Mouse (Mus musculus): Measurements from ENCODE around the gene Vav3. TPM values are rescaled to one million over a fixed set of nuclear protein-coding genes. Genes with fewer than 3 reads are reported as not detected.

Gene Vav3
- polyA plus RNA-seq, 1 experiment from 2014 or later = 9.7 TPM

DNA sequence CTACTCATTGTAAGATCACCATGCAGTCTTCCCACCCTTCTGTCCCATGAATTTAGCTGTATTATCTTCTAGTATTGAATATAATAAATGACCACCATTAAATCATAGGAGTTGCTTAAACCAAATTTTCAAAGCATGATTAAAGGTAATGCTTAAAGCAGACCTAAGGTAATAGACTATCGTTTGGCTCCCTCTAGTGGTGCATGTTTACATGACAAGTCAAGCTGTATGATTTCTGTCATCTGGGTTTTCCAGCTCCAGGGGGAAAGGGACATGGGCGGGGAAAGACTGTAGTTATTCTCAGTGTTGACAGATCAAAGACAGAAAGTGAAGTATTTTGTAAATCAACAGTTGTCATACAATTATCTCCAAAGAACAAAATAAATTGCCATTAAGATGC lies 151.1 kb downstream of the Vav3 start:
- Histone ChIP-seq H3K9ac (no peak overlapping the region), H3K27ac (ENCODE audit: low read depth) (no peak overlapping the region), H3K27me3 (ENCODE audit: insufficient read depth, low read length) (no peaks in the 10 kb centered on the region), H3K4me1 (ENCODE audit: insufficient read depth) (no peaks in the 10 kb centered on the region), H3K9me3 (ENCODE audit: low read depth, low read length) (no peaks in the 10 kb centered on the region), H3K4me2 (no peak overlapping the region), H3K36me3 (ENCODE audit: insufficient read depth) (no peaks in the 10 kb centered on the region), H3K4me3 (ENCODE audit: low read depth, low read length) (no peak overlapping the region)
- ATAC-seq (ENCODE audit: insufficient read depth) (peak; percentile 76; the same call in 1 of the 2 replicates), DNase-seq (peak; percentile 97)
- TF ChIP-seq CTCF (IDR thresholded peaks at IDR 0.05; ENCODE audit: low read depth) = peak; percentile 85
- 0% methylated on average over 2 of the region's 2 CpGs for WGBS

DNA sequence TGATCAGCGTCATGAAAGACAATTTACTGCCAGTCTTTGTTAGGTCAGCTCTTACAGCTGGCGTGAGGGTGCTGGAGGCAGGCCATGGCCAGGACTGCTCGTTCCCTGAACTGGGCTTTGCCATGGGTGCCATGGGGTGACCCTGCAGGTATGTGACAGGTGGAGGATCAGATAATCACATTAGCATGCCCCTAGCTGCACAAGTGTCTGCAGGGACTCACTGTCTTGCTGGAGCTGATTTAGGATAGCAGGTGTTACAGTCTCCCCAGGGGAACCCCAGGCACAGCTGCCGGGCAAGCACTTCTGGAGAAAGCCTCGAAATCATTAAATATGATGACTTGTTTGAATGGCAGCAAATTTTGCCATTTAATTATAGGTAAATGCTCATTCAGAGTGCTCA lies 156.0 kb downstream of the Vav3 start:
- ATAC-seq (ENCODE audit: insufficient read depth) = no peak
- Histone ChIP-seq H3K27ac (ENCODE audit: low read depth) (no peak overlapping the region), H3K4me2 (no peak overlapping the region), H3K4me3 (ENCODE audit: low read depth, low read length) (no peak overlapping the region), H3K27me3 (ENCODE audit: insufficient read depth, low read length) (no peaks in the 10 kb centered on the region), H3K4me1 (ENCODE audit: insufficient read depth) (no peaks in the 10 kb centered on the region), H3K9me3 (ENCODE audit: low read depth, low read length) (no peaks in the 10 kb centered on the region), H3K9ac (no peak overlapping the region), H3K36me3 (ENCODE audit: insufficient read depth) (no peaks in the 10 kb centered on the region)
- no peak for DNase-seq
- no peak for TF ChIP-seq CTCF (IDR thresholded peaks at IDR 0.05; ENCODE audit: low read depth)
- 75% methylated on average over 5 of the region's 5 CpGs for WGBS

DNA sequence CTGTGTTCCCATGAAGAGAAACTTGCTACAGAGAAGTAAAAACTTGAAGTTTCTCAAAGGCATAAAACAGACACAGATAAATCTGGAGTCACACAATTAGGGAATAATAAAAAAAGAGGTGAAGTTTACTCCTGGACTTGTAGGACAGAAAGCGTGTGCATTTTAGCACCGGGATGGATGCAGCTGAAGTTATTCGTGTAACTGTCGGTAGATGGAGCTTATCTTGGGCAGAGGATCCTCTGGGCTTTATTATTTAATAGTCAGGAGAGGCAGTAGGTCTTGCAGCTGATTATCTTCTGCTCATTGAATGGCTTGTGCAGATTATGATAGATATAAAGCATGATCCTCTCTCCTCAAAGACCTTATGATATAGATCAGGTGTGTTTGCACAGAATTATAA lies 156.6 kb downstream of the Vav3 start:
- WGBS = 61% methylated on average over 4 of the region's 4 CpGs
- 0 out of 2 replicates have a peak, but pooled peaks have one; percentile 8 for TF ChIP-seq CTCF (IDR thresholded peaks at IDR 0.05; ENCODE audit: low read depth)

DNA sequence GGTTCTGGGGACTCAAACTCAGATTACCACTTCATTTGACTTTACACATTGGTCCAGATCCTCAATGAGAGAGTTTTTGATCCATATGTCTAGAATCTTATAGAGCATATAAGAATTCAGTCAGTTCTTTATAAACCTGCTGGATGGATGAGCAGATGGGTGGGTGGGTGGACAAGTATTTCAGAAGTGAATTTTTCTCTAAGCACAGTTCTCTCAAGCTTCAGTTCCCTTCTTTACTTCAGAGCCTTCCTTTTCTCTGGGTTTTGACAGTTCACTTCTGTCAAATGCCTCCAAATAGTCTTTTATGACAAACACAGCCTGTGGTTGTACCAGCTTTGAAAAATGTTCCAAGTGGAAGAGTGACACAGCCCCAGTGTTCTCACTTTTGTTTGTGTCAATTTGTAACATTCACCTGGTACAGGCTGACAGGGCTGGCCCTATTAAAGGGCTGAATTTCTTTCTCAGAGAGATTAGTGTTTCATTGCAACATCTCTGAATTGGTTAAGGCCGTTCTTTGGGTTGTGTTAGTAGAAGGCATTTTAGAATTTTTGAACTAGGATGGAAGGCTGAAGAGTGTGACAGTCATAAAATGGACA lies 159.5 kb downstream of the Vav3 start:
- Histone ChIP-seq H3K9ac (no peak overlapping the region), H3K4me2 (no peak overlapping the region), H3K27ac (ENCODE audit: low read depth) (no peak overlapping the region), H3K4me1 (ENCODE audit: insufficient read depth) (no peaks in the 10 kb centered on the region), H3K9me3 (ENCODE audit: low read depth, low read length) (no peaks in the 10 kb centered on the region), H3K4me3 (ENCODE audit: low read depth, low read length) (no peak overlapping the region), H3K27me3 (ENCODE audit: insufficient read depth, low read length) (no peaks in the 10 kb centered on the region), H3K36me3 (ENCODE audit: insufficient read depth) (no peaks in the 10 kb centered on the region)
- no peak for TF ChIP-seq CTCF (IDR thresholded peaks at IDR 0.05; ENCODE audit: low read depth)
- ATAC-seq (ENCODE audit: insufficient read depth) = no peak
- 81% methylated on average over 1 of the region's 1 CpGs for WGBS
- no peak for DNase-seq

More for the DNA sequence above, 156.6 kb downstream of the Vav3 start:
- DNase-seq = peak; percentile 17
- no peaks in the 10 kb centered on the region for H3K36me3 ChIP-seq (ENCODE audit: insufficient read depth)
- no peaks in the 10 kb centered on the region for H3K4me1 ChIP-seq (ENCODE audit: insufficient read depth)
- no peak for ATAC-seq (ENCODE audit: insufficient read depth)
- no peak overlapping the region for H3K4me3 ChIP-seq (ENCODE audit: low read depth, low read length)
- H3K4me2 ChIP-seq = no peak overlapping the region
- H3K9ac ChIP-seq = no peak overlapping the region
- H3K27me3 ChIP-seq (ENCODE audit: insufficient read depth, low read length) = no peaks in the 10 kb centered on the region
- no peak overlapping the region for H3K27ac ChIP-seq (ENCODE audit: low read depth)
- H3K9me3 ChIP-seq (ENCODE audit: low read depth, low read length) = no peaks in the 10 kb centered on the region

DNA sequence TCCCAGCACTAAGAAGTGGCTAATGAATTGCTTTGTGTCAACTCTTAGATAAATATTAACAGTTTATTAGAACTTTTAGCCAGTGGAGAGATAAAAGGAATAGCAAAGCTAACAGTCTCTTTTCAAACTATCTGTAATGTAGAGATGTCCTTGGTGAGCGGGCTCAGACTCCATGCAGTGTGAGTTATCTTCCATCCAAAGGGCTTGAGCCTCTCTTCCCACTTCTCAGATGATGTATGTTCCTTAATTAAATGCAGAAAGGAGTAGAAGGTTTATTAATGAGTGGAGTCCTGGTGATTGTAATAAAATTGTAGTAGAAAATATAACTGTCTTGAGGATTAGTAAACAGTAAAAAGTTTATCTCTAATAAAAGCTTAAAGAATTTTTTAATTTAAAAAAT lies 169.3 kb downstream of the Vav3 start:
- no peak for DNase-seq
- Histone ChIP-seq H3K27ac (ENCODE audit: low read depth) (no peak overlapping the region), H3K4me3 (ENCODE audit: low read depth, low read length) (no peak overlapping the region), H3K9me3 (ENCODE audit: low read depth, low read length) (no peaks in the 10 kb centered on the region), H3K36me3 (ENCODE audit: insufficient read depth) (no peaks in the 10 kb centered on the region), H3K9ac (no peak overlapping the region), H3K27me3 (ENCODE audit: insufficient read depth, low read length) (no peaks in the 10 kb centered on the region), H3K4me2 (no peak overlapping the region), H3K4me1 (ENCODE audit: insufficient read depth) (no peaks in the 10 kb centered on the region)
- no peak for TF ChIP-seq CTCF (IDR thresholded peaks at IDR 0.05; ENCODE audit: low read depth)
- ATAC-seq (ENCODE audit: insufficient read depth) = no peak
- WGBS = 63% methylated on average over 1 of the region's 1 CpGs

DNA sequence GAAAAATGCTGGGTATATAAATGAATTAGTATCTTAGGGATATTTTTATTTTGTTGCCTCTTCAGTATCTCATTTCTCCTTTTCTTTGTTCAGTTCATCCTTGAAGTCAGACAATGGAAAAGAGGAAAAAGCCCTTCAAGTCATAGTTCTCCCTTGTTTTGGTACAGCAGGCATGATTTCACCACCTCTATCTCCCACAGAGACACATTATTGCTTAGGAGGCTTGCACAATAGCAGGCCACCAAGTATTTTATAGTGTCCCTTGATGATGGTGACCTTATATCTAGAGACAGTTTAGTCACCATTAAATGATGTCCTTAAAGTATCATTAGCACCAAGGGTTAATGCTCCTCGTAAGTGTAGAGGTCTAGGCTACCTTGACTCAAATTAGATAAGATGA lies 171.4 kb downstream of the Vav3 start:
- no peak overlapping the region for H3K9ac ChIP-seq
- DNase-seq (no peak), ATAC-seq (ENCODE audit: insufficient read depth) (no peak)
- H3K4me2 ChIP-seq = no peak overlapping the region
- H3K4me3 ChIP-seq (ENCODE audit: low read depth, low read length) = no peak overlapping the region
- TF ChIP-seq CTCF (IDR thresholded peaks at IDR 0.05; ENCODE audit: low read depth) = no peak
- no peaks in the 10 kb centered on the region for H3K9me3 ChIP-seq (ENCODE audit: low read depth, low read length)
- no peaks in the 10 kb centered on the region for H3K36me3 ChIP-seq (ENCODE audit: insufficient read depth)
- no peaks in the 10 kb centered on the region for H3K27me3 ChIP-seq (ENCODE audit: insufficient read depth, low read length)
- no peaks in the 10 kb centered on the region for H3K4me1 ChIP-seq (ENCODE audit: insufficient read depth)
- no peak overlapping the region for H3K27ac ChIP-seq (ENCODE audit: low read depth)
- WGBS = 86% methylated on average over 1 of the region's 1 CpGs

DNA sequence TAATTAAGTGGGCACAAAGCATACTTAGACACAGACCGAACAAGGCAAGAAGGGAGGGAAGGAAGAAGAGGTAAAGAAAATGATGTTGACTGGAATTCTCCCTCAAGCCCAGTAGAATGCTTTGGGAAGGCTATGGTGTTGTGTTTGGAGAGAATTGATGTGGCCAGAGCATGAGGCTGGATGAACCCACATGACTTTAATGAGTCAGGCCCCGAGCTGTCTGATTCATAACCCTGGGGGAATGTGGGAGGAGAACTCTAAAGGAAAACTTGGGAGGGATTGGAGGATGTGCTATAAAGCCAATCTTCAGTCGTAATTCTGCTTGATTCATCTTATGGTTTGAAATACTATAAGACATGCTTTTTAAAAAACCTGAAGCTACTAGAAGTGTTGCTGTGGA lies 175.0 kb downstream of the Vav3 start:
- Histone ChIP-seq H3K9me3 (ENCODE audit: low read depth, low read length) (no peaks in the 10 kb centered on the region), H3K36me3 (ENCODE audit: insufficient read depth) (no peaks in the 10 kb centered on the region), H3K4me1 (ENCODE audit: insufficient read depth) (no peaks in the 10 kb centered on the region), H3K27ac (ENCODE audit: low read depth) (no peak overlapping the region), H3K4me2 (no peak overlapping the region), H3K4me3 (ENCODE audit: low read depth, low read length) (no peak overlapping the region), H3K9ac (no peak overlapping the region), H3K27me3 (ENCODE audit: insufficient read depth, low read length) (no peaks in the 10 kb centered on the region)
- no peak for ATAC-seq (ENCODE audit: insufficient read depth)
- no peak for TF ChIP-seq CTCF (IDR thresholded peaks at IDR 0.05; ENCODE audit: low read depth)
- 75% methylated on average over 3 of the region's 3 CpGs for WGBS
- DNase-seq = no peak

DNA sequence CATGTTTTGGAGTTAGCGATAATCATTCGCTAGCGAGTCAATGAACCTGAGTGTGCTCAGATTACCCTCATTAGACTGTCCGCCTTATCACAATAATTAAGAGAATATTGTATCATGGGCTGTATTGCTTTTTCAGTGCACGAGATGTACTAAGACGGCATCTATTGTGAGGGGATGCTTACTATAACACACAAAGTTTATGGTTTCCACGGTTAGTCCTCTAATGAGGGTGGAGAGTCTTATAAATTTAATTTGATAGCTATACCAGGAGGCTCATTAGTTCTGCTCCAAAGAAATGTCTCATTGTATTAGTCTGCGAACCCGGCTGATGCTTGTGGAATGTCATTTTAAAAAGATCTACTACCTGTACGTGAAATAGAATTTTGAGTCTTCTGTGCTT lies 175.9 kb downstream of the Vav3 start:
- ATAC-seq (ENCODE audit: insufficient read depth) (no peak), DNase-seq (no peak)
- no peak overlapping the region for H3K4me3 ChIP-seq (ENCODE audit: low read depth, low read length)
- TF ChIP-seq CTCF (IDR thresholded peaks at IDR 0.05; ENCODE audit: low read depth) = no peak
- no peak overlapping the region for H3K9ac ChIP-seq
- no peaks in the 10 kb centered on the region for H3K4me1 ChIP-seq (ENCODE audit: insufficient read depth)
- no peak overlapping the region for H3K27ac ChIP-seq (ENCODE audit: low read depth)
- H3K9me3 ChIP-seq (ENCODE audit: low read depth, low read length) = no peaks in the 10 kb centered on the region
- no peak overlapping the region for H3K4me2 ChIP-seq
- no peaks in the 10 kb centered on the region for H3K27me3 ChIP-seq (ENCODE audit: insufficient read depth, low read length)
- WGBS = 90% methylated on average over 10 of the region's 10 CpGs
- no peaks in the 10 kb centered on the region for H3K36me3 ChIP-seq (ENCODE audit: insufficient read depth)
